Mouse (Mus musculus) megakaryocyte, adult 5-6 weeks (primary cell): ENCODE results near the gene Upk3bl. TPM values are rescaled to one million over a fixed set of nuclear protein-coding genes. Genes with fewer than 3 reads are reported as not detected.

Experiments
- ATAC-seq: 2 replicates; pipeline ENCODE4 v1.8.0; 2016; ENCODE audit warnings: mild to moderate bottlenecking, inconsistent platforms; ENCODE audit not compliant: poor library complexity, severe bottlenecking
- total RNA-seq, 2 experiments: library from RNA; stranded (forward) in 1 of 2; stranded (reverse) in 1 of 2; fragments of 153-499, 151-499 nt in 1 of 2; fragments of 221-1000, 200-1000 nt in 1 of 2; gene quantifications; 2 replicates each; pipeline versions ENCODE4 v1.2.3 to v1.2.4; 2015 to 2017

Gene Upk3bl
- total RNA-seq (2015) (not detected in 2 replicates), total RNA-seq (2017) (not detected in 2 replicates)

GRCm38 (mm10) chr5:136054301-136055077, at the start of gene Upk3bl:
Upk3bl (plus strand) TSS chr5:136054492.
- ATAC-seq, result no peak

GRCm38 (mm10) chr5:136004537-136004936, 49.8 kb upstream of the Upk3bl start:
- no peak for ATAC-seq

- no peak for ATAC-seq
Observed at GRCm38 (mm10) chr5:136007745-136008144, 46.5 kb upstream of the Upk3bl start.

GRCm38 (mm10) chr5:136014877-136015276, 39.4 kb upstream of the Upk3bl start:
- ATAC-seq, result peak; percentile 59

GRCm38 (mm10) chr5:136015586-136015985, 38.7 kb upstream of the Upk3bl start:
- ATAC-seq, result no peak

- ATAC-seq, result no peak
Observed at GRCm38 (mm10) chr5:136016014-136016876, 38.0 kb upstream of the Upk3bl start.

GRCm38 (mm10) chr5:136017262-136017661, 37.0 kb upstream of the Upk3bl start:
- no peak for ATAC-seq

GRCm38 (mm10) chr5:136018726-136019125, 35.6 kb upstream of the Upk3bl start:
- ATAC-seq, result no peak

- ATAC-seq, result no peak
Observed at GRCm38 (mm10) chr5:136019907-136020306, 34.4 kb upstream of the Upk3bl start.

- no peak for ATAC-seq
Observed at GRCm38 (mm10) chr5:136025712-136026111, 28.6 kb upstream of the Upk3bl start.

GRCm38 (mm10) chr5:136026859-136027258, 27.4 kb upstream of the Upk3bl start:
- no peak for ATAC-seq

- no peak for ATAC-seq
Observed at GRCm38 (mm10) chr5:136027612-136028311, 26.5 kb upstream of the Upk3bl start.

- peak; percentile 63 for ATAC-seq
Observed at GRCm38 (mm10) chr5:136034868-136035267, 19.4 kb upstream of the Upk3bl start.

GRCm38 (mm10) chr5:136035285-136035684, 19.0 kb upstream of the Upk3bl start:
- ATAC-seq, result peak; percentile 58

- ATAC-seq, result no peak
Observed at GRCm38 (mm10) chr5:136036667-136037066, 17.6 kb upstream of the Upk3bl start.

- no peak for ATAC-seq
Observed at GRCm38 (mm10) chr5:136038258-136039214, 15.8 kb upstream of the Upk3bl start, which contains the start of gene Upk3b. Upk3b (plus strand) TSS chr5:136038496.

- ATAC-seq, result no peak
Observed at GRCm38 (mm10) chr5:136040210-136040609, 14.1 kb upstream of the Upk3bl start.

GRCm38 (mm10) chr5:136041260-136041659, 13.0 kb upstream of the Upk3bl start:
- no peak for ATAC-seq

- no peak for ATAC-seq
Observed at GRCm38 (mm10) chr5:136041666-136042065, 12.6 kb upstream of the Upk3bl start.

GRCm38 (mm10) chr5:136044865-136045264, 9.4 kb upstream of the Upk3bl start:
- no peak for ATAC-seq
